Mouse (Mus musculus) right cerebral cortex, adult 18-20 months (tissue): ENCODE results near the gene Fads3.

Experiments
- DNase-seq: peaks from one replicate; pipeline ENCODE4 v3.0.0; 2022; ENCODE audit warnings: mixed read lengths

Fads3 gene

GRCm38 (mm10) chr19:10054361-10055075 is 13.1 kb downstream of the Fads3 start:
- DNase-seq = no peak

GRCm38 (mm10) chr19:10055261-10055660 is 13.9 kb downstream of the Fads3 start:
- no peak for DNase-seq

GRCm38 (mm10) chr19:10055783-10056660 is 14.7 kb downstream of the Fads3 start:
- no peak for DNase-seq

DNA sequence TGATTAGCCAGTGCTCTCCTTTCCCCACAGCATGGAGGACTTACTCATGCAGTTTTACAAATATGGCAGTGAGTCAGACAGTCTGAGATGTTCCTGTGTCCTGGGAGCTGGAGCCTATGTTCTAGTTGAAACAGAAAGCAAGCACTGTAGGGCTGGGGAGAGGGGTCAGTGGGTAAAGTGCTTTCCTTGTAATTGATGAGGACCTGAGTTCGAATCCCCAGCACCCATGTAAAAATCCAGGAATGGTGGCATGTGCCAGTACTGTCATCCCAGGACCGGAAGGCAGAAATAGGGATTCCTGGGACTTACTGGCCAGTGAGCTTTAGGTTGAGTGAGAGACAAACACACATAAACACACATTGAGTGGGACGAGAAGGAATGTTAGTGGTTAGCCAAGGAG is 15.3 kb downstream of the Fads3 start:
- no peak for DNase-seq

GRCm38 (mm10) chr19:10057486-10058351 is 16.4 kb downstream of the Fads3 start:
- DNase-seq = no peak

GRCm38 (mm10) chr19:10058352-10058825 is 17.0 kb downstream of the Fads3 start:
- DNase-seq = no peak

DNA sequence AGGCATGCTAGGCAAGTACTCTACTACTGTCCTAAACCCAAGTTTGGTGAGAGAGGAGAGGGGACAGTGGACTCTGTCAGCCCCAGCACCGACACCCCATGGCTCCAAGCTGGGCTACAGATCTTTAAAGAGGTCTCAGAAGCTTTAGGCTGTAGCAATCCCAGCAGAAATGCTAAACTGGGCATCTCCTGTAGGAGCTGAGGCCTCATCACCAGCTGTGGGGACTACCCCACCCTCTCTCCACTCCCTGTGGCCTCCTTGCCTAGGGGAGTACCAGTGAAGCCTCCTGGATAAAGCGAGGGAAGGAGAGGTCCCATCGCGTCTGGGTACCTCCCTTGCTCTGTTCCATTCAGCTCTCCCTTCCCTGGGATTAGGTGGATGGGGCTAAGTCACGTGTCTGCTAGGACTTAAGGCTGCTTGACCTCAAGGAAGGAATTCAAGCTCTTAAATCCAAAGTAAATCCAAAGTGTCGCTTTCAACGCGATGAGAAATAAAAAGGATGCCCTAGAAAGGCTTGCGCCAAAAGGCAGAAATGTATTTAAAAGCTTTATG is 17.6 kb downstream of the Fads3 start:
- no peak for DNase-seq

DNA sequence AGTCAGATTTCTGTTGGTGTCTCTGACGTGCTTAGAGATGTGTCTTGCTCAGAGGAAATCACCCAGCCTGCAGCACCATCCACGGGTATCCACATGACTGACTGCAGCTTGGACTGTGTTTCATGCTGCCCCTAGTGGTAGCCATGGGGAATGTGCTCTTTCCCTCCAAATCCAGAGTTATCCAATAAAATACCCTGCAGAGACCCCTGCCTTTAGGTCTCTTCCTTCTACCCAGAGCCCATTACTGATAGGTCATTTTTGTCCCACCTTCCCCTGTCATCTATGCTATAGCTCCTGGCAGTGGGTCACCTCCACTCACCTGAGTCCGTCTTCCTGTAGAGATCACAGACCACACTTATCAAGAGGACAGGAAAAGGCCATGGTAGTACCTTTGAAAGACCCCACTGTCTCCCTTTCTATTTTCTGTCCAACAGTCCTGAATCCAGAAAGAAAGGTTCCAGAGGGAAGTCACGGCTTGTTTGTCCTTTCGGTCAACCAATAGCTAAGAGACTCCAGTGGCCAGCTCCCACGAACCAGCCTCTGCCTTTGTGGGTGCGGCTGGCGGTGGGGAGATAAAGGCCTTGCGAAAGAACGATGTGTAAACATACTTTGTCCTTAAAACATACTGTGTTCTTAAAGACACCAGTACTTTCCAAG is 18.7 kb downstream of the Fads3 start:
- peak; percentile 41 for DNase-seq

- no peak for DNase-seq
Observed at GRCm38 (mm10) chr19:10060783-10061590, 19.6 kb downstream of the Fads3 start.

DNA sequence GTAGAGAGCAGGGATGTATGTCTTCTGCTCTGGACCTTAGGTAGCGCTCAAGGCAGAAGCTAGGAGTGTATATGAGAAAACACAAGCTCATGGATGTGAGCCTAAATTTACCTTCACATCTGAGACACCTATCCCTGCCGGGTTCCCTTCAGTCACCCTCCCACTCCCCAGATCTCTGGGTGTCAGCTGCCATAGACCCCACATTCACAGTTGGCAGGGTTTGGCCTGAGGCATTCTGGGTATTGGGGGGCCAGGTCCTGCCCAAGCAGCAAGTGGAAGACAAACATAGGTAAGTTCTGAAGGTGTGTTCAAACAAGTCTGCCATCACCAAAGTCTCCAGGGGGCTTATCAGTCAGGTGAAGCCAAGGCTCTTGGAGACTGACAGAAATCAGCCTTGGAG is 20.3 kb downstream of the Fads3 start:
- no peak for DNase-seq

DNA sequence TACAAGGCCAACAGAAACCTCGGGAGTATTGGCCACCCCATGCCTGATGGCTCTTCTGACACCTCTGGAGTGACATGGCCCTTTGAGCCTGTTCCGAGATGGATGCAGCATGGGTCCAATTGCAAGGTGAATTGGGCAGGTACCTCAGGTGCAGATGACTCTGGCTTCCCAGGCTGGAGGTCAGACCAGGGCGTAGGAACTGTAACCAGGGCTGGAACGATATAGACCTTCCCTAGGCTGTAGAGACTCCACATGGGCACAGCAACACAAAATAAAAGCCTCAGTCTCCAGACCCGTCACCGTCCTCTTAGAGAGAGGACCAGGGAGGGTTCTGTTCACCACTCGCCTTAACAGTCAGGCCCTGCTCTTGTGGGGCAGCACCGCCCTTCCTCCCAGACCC is 20.9 kb downstream of the Fads3 start:
- DNase-seq = no peak

GRCm38 (mm10) chr19:10062862-10063261 is 21.5 kb downstream of the Fads3 start:
- DNase-seq = no peak

DNA sequence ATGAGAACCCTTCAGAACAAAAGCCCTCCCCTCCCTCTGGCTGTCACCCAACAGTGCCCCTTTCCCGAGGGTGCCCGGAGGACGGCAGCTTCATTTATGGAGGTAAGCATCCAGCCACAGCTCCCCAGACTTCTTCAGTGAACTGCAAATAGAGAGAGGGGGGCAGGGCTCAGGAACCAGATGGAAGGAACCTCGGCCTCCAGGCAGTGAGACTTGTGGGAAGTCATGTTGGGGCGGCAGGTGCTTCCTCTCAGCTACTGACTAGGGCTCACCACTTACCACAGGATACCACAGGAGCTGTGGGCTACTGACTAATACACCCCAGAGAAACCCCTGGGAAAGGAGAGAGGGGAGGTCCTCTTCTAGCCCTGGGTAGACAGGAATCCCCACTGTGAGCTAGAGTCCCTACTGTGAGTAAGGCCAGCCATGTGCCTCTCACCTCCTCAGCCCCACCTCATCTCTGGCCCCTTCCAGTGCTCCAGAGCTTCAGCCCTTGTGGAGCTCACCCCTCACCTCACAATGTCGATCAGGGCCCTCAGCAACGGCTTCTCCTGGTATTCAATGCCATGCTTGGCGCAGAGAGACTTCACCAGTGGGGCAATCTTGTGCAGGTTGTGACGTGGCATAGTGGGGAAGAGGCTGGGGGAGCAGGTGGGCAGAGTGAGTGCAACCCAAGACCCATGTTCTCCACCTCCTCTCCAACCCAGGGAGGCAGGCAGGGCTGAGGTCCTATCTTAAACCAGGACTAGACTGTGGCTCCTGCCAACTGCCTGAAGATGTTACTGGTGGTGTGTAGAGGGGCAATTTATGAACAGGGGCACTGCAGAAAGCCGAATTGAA is 23.0 kb downstream of the Fads3 start:
- DNase-seq = peak; percentile 24

GRCm38 (mm10) chr19:10065465-10066188 is 24.3 kb downstream of the Fads3 start:
- DNase-seq = no peak

- DNase-seq = no peak
Observed at GRCm38 (mm10) chr19:10066189-10066500, 24.8 kb downstream of the Fads3 start.

- no peak for DNase-seq
Observed at GRCm38 (mm10) chr19:10066502-10066901, 25.1 kb downstream of the Fads3 start.

DNA sequence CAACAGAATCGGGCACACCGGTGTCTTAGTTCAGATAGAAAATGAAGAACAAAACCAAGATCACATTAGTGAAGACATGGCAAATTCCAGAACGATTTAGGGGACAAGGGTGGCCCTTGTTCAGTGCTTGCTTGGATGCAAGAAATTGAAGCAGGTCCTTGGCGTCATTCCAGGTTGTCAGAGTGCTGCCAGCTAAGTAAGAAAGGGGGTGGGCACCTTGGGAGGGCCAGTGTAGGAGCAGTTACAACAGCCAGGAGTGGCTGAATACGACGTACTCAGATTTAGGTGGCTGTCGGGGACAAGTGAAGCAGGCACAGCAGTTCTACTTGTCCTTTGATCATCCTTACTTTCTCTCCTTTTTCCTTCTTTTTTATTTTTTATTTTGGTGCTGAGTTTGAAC is 26.3 kb downstream of the Fads3 start:
- peak; percentile 20 for DNase-seq

DNA sequence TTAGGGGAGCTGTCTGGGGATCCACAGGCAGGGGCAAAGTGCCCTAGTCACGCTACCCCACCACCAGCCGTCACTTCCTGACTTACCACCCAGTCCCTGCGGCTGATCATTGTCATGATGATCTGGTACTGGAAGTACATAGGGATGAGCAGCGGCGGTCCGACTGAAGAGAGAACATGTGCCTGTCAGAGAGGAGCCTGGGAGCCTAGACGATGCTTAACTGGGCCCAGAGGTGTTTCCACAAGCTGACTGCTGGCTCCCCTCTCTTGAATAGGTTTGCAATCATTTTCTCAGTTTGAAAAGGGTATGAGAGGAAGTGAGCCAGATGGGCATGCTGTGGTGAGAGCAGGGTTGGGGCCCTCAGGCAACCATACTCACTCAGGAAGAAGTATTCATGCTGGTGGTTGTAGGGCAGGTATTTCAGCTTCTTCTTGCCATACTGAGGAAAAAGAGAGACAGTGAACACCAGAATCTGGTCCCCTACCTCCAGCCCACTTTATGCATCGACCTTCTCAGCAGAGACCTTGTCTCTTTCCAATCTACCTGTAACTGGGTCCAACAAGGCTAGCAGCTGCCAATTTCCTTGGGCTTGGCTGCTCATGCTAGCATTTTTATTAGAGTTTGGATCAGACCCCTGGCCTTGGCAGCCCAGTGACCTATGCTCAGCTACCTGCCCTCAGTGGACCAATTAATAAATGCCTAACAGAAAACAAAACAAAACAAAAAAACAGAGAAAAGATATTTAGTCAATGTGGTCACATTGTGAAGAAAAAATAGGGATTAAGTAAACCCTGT is 29.0 kb downstream of the Fads3 start:
- DNase-seq = no peak

GRCm38 (mm10) chr19:10071166-10071565 is 29.8 kb downstream of the Fads3 start:
- peak; percentile 31 for DNase-seq
